Mouse (Mus musculus): ENCODE measurements around the gene Calm5.

DNA sequence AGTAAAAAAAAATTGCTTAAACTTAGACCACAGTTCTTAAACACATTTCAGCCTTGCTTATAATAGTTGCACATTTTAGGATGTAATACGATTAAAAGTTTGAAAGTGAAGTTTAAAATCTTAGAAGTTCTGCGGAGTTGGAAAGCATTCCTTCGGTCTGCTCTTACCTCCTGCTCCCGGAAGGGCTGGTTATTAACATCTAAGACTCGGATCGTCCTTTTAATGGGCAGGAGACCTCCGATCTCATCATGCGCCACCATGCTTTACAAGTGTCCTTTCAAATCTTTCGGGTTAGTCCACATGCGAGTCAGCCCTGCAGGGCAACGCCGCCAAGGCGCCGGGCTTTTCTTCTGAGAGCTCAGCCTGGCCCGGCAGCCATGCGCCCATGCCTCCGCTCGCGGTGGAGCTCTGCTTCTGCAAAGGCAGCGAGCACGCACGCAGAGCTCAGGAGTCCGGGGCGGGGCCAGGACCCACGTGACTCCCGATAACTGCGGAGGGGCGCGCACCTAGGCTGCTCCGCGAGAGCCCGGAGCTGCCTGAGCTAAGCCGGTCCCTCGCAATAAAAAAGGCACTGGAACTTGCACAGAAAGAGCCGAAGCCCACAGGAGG lies 39.3 kb downstream of the Calm5 start:
- TF ChIP-seq CTCF (IDR thresholded peaks at IDR 0.05; ENCODE audit: extremely low read depth, insufficient read length, insufficient replicate concordance, low read depth, low read length): no peak
- peak; percentile 99 for TF ChIP-seq POLR2A (IDR thresholded peaks at IDR 0.05; ENCODE audit: low read depth, low read length)
